Mouse (Mus musculus) cortical plate, adult 2 months (tissue): ENCODE data around the gene Csta1.

Experiments used
- CTCF ChIP-seq: fragments of 200-500 bp; IDR thresholded peaks from 2 replicates; pipeline ENCODE4 v1.5.1; 2011; ENCODE audit warnings: mild to moderate bottlenecking, control low read depth, low read length; ENCODE audit not compliant: insufficient read depth; ENCODE audit errors: extremely low read depth
- POLR2A ChIP-seq: fragments of 200-500 bp; IDR thresholded peaks from 2 replicates; pipeline ENCODE4 v1.6.1; 2011; ENCODE audit warnings: mild to moderate bottlenecking, low read length, control low read depth; ENCODE audit not compliant: insufficient read depth; ENCODE audit errors: extremely low read depth

DNA sequence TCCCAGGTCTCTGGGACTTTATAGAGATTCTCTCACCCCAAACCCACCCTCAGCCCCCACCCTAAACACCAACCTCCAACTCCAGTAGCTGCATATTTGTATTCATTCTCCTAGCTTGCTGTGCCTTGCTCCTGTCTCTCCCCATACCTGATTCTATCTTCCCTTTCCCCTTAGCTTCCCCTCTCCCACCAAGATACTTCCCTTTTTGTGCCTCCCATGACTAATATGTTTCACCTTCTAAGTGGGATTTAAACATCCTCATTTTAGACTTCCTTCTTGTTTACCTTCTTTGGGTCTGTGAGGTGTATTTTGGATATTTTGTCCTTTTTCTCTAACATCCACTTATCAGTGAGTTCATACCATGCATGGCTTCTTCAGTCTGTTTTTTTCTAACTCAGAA is 45.1 kb upstream of the Csta1 start:
- TF ChIP-seq POLR2A (no peak), CTCF (no peak)
